Comparison of ENCODE assay signal across 25 mouse cellular contexts in genomic region chr8:64276058-64276457, GRCm38 (mm10).
DNase-seq lines count a peak whose midpoint lies in the region; ATAC-seq and TF ChIP-seq lines count a peak whose summit lies in the region.
"Had no signal": no experiment of that assay in that cellular context is flagged by ENCODE, and none has a peak within 500 bp of the region (broad histone marks: within the 10 kb centered on the region; RNA-seq: fewer than 3 reads in every experiment).

No protein-coding gene starts in this region.

- DNase-seq in gastrocnemius, adult 2 months, result no peak
- DNase-seq in gastrocnemius, adult 18-20 months (ENCODE audit: low spot score), result no peak
- DNase-seq in kidney, adult 9 months, result peak; percentile 72
- DNase-seq in kidney, postnatal 36 days, result peak; percentile 32 to 59
- no peak for DNase-seq in hindbrain, embryonic 11.5 days (ENCODE audit: low spot score)
- no peak for DNase-seq in embryonic facial prominence, embryonic 10.5 days (ENCODE audit: low spot score)
- DNase-seq: adrenal gland, postnatal 36 days; cerebellum, adult 11 months; cerebellum, adult 9-11 months; gastrocnemius, postnatal 25 days; heart, adult 18-20 months; heart, postnatal 10 days; left cerebral cortex, postnatal 4 days; lung, postnatal 4 days; right cerebral cortex, adult 18-20 months; thymus, postnatal 25 days had no signal

- H3K4me1 ChIP-seq in hindbrain, embryonic 11.5 days (replicated peaks; ENCODE audit: control insufficient read depth, insufficient read depth, low read length), result no peaks in the 10 kb centered on the region
- no peaks in the 10 kb centered on the region for H3K4me1 ChIP-seq in embryonic facial prominence, embryonic 10.5 days
- H3K4me1 ChIP-seq: embryonic facial prominence, embryonic 15.5 days; heart, embryonic 12.5 days; hindbrain, embryonic 12.5 days; limb, embryonic 15.5 days; stomach, embryonic 15.5 days had no signal

- no peaks in the 10 kb centered on the region for H3K27me3 ChIP-seq in hindbrain, embryonic 11.5 days (ENCODE audit: control insufficient read depth, insufficient read depth, low read length)
- H3K27me3 ChIP-seq in embryonic facial prominence, embryonic 10.5 days (replicated peaks; ENCODE audit: low read depth, poor library complexity, severe bottlenecking), result no peaks in the 10 kb centered on the region
- H3K27me3 ChIP-seq: embryonic facial prominence, embryonic 15.5 days; heart, embryonic 12.5 days; hindbrain, embryonic 12.5 days; limb, embryonic 15.5 days; stomach, embryonic 15.5 days had no signal

- H3K4me2 ChIP-seq in hindbrain, embryonic 11.5 days (replicated peaks; ENCODE audit: low read depth, low read length), result no peak overlapping the region
- H3K4me2 ChIP-seq: embryonic facial prominence, embryonic 15.5 days; heart, embryonic 12.5 days; hindbrain, embryonic 12.5 days; limb, embryonic 15.5 days; stomach, embryonic 15.5 days had no signal

- H3K27ac ChIP-seq in gastrocnemius, adult 2 months, result no peak overlapping the region
- H3K27ac ChIP-seq in hindbrain, embryonic 11.5 days (ENCODE audit: low read depth, low read length), result no peak overlapping the region
- no peak overlapping the region for H3K27ac ChIP-seq in embryonic facial prominence, embryonic 10.5 days (replicated peaks)
- H3K27ac ChIP-seq: embryonic facial prominence, embryonic 15.5 days; hindbrain, embryonic 12.5 days; limb, embryonic 15.5 days; stomach, embryonic 15.5 days had no signal

- 69% methylated on average over 6 of the region's 6 CpGs for WGBS in hindbrain, embryonic 11.5 days
- 78% methylated on average over 6 of the region's 6 CpGs for WGBS in embryonic facial prominence, embryonic 10.5 days

- intact Hi-C loops in gastrocnemius, adult 2 months (cut with DNase I), result no loop called here

- H3K9me3 ChIP-seq in hindbrain, embryonic 11.5 days (ENCODE audit: control insufficient read depth, low read length), result no peaks in the 10 kb centered on the region
- H3K9me3 ChIP-seq in embryonic facial prominence, embryonic 10.5 days, result no peaks in the 10 kb centered on the region
- H3K9me3 ChIP-seq: embryonic facial prominence, embryonic 15.5 days; heart, embryonic 12.5 days; hindbrain, embryonic 12.5 days; limb, embryonic 15.5 days; stomach, embryonic 15.5 days had no signal

- ATAC-seq in hematopoietic stem cell, adult 5-6 weeks (replicated peaks in 1 of 2; ENCODE audit: insufficient read depth in 1 of 2, low FRiP score in 2 of 2, low TSS enrichment in 1 of 2, low read depth in 1 of 2, poor library complexity in 2 of 2, severe bottlenecking in 2 of 2), result peak; percentile 32 to 37; a peak in 1 of 4 replicates
- ATAC-seq in hindbrain, embryonic 11.5 days (ENCODE audit: low FRiP score), result no peak
- ATAC-seq: forebrain, embryonic 14.5 days; inflammation-experienced regulatory T-cells, adult 6 months; midbrain, embryonic 16.5 days had no signal

- no peak for TF ChIP-seq CTCF in gastrocnemius, adult 2 months (IDR thresholded peaks at IDR 0.05)

- no peaks in the 10 kb centered on the region for H3K36me3 ChIP-seq in hindbrain, embryonic 11.5 days (ENCODE audit: control insufficient read depth, insufficient read depth, low read length)
- H3K36me3 ChIP-seq in embryonic facial prominence, embryonic 10.5 days (replicated peaks), result no peaks in the 10 kb centered on the region
- H3K36me3 ChIP-seq: embryonic facial prominence, embryonic 15.5 days; heart, embryonic 12.5 days; hindbrain, embryonic 12.5 days; limb, embryonic 15.5 days; stomach, embryonic 15.5 days had no signal

- H3K9ac ChIP-seq in hindbrain, embryonic 11.5 days (ENCODE audit: low read depth, low read length), result no peak overlapping the region
- H3K9ac ChIP-seq: embryonic facial prominence, embryonic 15.5 days; heart, embryonic 12.5 days; hindbrain, embryonic 12.5 days; limb, embryonic 15.5 days; stomach, embryonic 15.5 days had no signal

- peak overlapping the region; percentile 20; the same call in 1 of the 2 replicates for H3K4me3 ChIP-seq in gastrocnemius, adult 2 months
- H3K4me3 ChIP-seq in hindbrain, embryonic 11.5 days (ENCODE audit: low read depth, low read length), result no peak overlapping the region
- H3K4me3 ChIP-seq in embryonic facial prominence, embryonic 10.5 days, result no peak overlapping the region
- H3K4me3 ChIP-seq: embryonic facial prominence, embryonic 15.5 days; heart, embryonic 12.5 days; hindbrain, embryonic 12.5 days; limb, embryonic 15.5 days; stomach, embryonic 15.5 days had no signal

Comparison
In these comparisons a context has a peak if more than half of its experiments do, and no peak if none do; other contexts are left out.
1. DNase-seq: peak in kidney, adult 9 months (single experiment) and kidney, postnatal 36 days (2 of 2); none in gastrocnemius, adult 2 months (single experiment), gastrocnemius, adult 18-20 months (single experiment), hindbrain, embryonic 11.5 days (single experiment) and embryonic facial prominence, embryonic 10.5 days (single experiment).